Mouse (Mus musculus) thymus, adult 2 months (tissue): Measurements from ENCODE around the gene Usp24.

ENCODE experiments used
- CTCF ChIP-seq: fragments of 200-500 bp; IDR thresholded peaks from 2 replicates; pipeline ENCODE4 v1.5.1; 2012; ENCODE audit warnings: mild to moderate bottlenecking, control low read depth, low read length, moderate library complexity, borderline replicate concordance; ENCODE audit not compliant: control insufficient read depth, poor library complexity, insufficient read depth; ENCODE audit errors: extremely low read depth
- POLR2A ChIP-seq: fragments of 200-500 bp; IDR thresholded peaks from 2 replicates; pipeline ENCODE4 v1.6.1; 2012; ENCODE audit warnings: mild to moderate bottlenecking, low read length, control low read depth, moderate library complexity; ENCODE audit not compliant: control insufficient read depth, poor library complexity, insufficient read depth; ENCODE audit errors: extremely low read depth

- no peak for TF ChIP-seq POLR2A
- no peak for TF ChIP-seq CTCF
Measured at GRCm38 (mm10) chr4:106296412-106297086, 19.5 kb upstream of the Usp24 start.
